Mouse (Mus musculus) forebrain, embryonic 16.5 days (tissue): ENCODE data around the gene Bnc1. TPM values are rescaled to one million over a fixed set of nuclear protein-coding genes. Genes with fewer than 3 reads are reported as not detected.

Experiments used
- ATAC-seq: fragments of 200-750 bp; cut with Nextera tagmentation; 2 replicates; pipeline ENCODE4 v1.8.0; 2017; ENCODE audit warnings: mild to moderate bottlenecking, moderate library complexity
- H3K27ac ChIP-seq: fragments of 300-500 bp; sonication (generic); 2 replicates; pipeline ENCODE4 v1.5.1; 2014; ENCODE audit warnings: low read length, control low read depth
- H3K27me3 ChIP-seq: fragments of 300-500 bp; sonication (generic); replicated peaks from 2 replicates; pipeline ENCODE4 v1.6.1; 2014; ENCODE audit warnings: low read length; ENCODE audit not compliant: control insufficient read depth, insufficient read depth
- H3K36me3 ChIP-seq: fragments of 300-500 bp; sonication (generic); 2 replicates; pipeline ENCODE4 v1.6.1; 2014; ENCODE audit not compliant: control insufficient read depth, insufficient read depth
- H3K4me1 ChIP-seq: fragments of 300-500 bp; sonication (generic); replicated peaks from 2 replicates; pipeline ENCODE4 v1.6.1; 2014; ENCODE audit warnings: low read length; ENCODE audit not compliant: control insufficient read depth, insufficient read depth
- H3K4me2 ChIP-seq: fragments of 300-500 bp; sonication (generic); 2 replicates; pipeline ENCODE4 v1.6.1; 2014; ENCODE audit warnings: mild to moderate bottlenecking, low read length, control low read depth
- H3K4me3 ChIP-seq: fragments of 300-500 bp; sonication (generic); replicated peaks from 2 replicates; pipeline ENCODE4 v1.5.1; 2014; ENCODE audit warnings: mild to moderate bottlenecking, low read length, control low read depth
- H3K9ac ChIP-seq: fragments of 300-500 bp; sonication (generic); replicated peaks from 2 replicates; pipeline ENCODE4 v1.6.1; 2014; ENCODE audit warnings: low read depth, low read length, control low read depth
- H3K9me3 ChIP-seq: fragments of 300-500 bp; sonication (generic); 2 replicates; pipeline ENCODE4 v1.6.1; 2016; ENCODE audit warnings: low read length; ENCODE audit not compliant: control insufficient read depth
- WGBS: fragments of 180-500 bp; shearing (Covaris S2); extraction: QIAGEN DNeasy Blood & Tissue Kit; methylation state at CpG from one replicate; pipeline ENCODE4 v1.1.7; 2014; 5-methylcytosine and 5-hydroxymethylcytosine counted together
- polyA plus RNA-seq: library from polyadenylated mRNA; unstranded; fragments of >200 nt; fragmentation: Nextera tagmentation; extraction: Ambion mirVana; gene quantifications from 2 replicates; pipeline ENCODE4 v1.2.1, GENCODE M21; 2015

Gene Bnc1
- polyA plus RNA-seq, 1 experiment from 2014 or later = 0.09 TPM

DNA sequence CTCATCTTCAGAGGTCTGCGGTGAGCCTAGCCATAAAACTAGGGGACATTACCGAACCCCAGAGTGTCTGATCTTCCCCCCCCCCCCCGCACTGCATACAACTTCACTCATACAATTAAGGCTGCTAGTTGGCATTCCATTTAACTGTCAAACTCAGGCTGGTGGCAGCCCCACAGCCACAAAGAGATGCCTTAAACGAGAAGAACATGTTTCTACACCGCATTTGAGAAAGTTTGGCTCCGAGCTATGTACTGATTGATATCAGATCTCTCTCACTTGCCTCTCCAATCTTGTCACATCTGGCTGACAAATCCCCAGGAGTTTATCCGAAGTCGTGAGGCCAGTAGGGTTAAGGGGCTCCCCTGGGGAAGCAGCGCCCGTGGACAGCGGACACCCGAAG, 976 bp downstream of the Bnc1 start:
- H3K9ac ChIP-seq = no peak overlapping the region
- WGBS = 4% methylated on average over 12 of the region's 12 CpGs
- no peak for ATAC-seq
- H3K4me3 ChIP-seq = no peak overlapping the region
- no peaks in the 10 kb centered on the region for H3K36me3 ChIP-seq
- H3K4me2 ChIP-seq = no peak overlapping the region
- no peaks in the 10 kb centered on the region for H3K9me3 ChIP-seq
- H3K27me3 ChIP-seq = peaks cover 70% of the 10 kb centered on the region
- H3K4me1 ChIP-seq = peaks cover 15% of the 10 kb centered on the region
- no peak overlapping the region for H3K27ac ChIP-seq

DNA sequence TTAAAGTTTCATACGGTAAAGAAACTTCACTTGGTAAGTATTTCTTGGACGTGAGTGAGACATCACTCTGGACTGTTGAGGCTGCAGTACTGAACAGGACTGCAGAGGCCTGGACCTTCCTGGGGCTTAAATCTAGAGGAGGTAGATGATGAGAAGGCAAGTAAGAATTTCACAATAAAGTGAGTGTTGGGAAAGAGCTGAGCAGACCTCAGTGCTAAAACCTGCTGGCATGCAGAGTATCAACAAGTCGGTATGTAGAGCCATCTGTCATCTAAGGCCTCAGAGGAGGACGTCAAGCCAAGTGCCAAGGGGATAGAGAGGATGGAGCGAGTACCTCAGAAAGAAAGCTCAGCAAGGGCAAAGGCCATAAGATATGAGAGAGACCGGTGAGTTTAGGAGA, 8.4 kb downstream of the Bnc1 start:
- no peak overlapping the region for H3K4me2 ChIP-seq
- ATAC-seq = no peak
- WGBS = 87% methylated on average over 6 of the region's 6 CpGs
- no peaks in the 10 kb centered on the region for H3K9me3 ChIP-seq
- H3K4me3 ChIP-seq = no peak overlapping the region
- no peaks in the 10 kb centered on the region for H3K36me3 ChIP-seq
- H3K27me3 ChIP-seq = peaks cover 4% of the 10 kb centered on the region
- no peaks in the 10 kb centered on the region for H3K4me1 ChIP-seq
- H3K27ac ChIP-seq = no peak overlapping the region
- H3K9ac ChIP-seq = no peak overlapping the region

DNA sequence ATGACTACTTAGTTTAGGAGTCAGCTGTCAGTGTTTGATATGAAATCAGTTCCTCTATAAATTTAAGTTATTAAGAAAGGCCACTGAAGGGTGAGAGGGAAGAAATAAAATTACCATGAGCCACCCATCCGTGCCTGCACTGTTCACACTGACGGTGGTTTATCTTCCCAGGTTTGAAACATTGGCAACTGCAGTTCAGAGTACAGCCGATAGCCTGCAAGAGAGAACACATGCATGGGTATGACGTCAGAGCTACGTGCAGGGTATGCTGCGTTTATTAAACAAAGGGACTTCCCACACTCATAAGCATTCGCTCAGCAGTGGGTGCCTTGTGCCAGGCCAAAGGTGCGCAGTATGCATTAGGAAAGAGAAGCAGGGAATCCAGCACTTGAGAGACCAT, 13.8 kb downstream of the Bnc1 start:
- Histone ChIP-seq H3K9ac (no peak overlapping the region), H3K27ac (no peak overlapping the region), H3K9me3 (no peaks in the 10 kb centered on the region), H3K36me3 (no peaks in the 10 kb centered on the region), H3K4me2 (no peak overlapping the region), H3K4me3 (no peak overlapping the region), H3K4me1 (no peaks in the 10 kb centered on the region), H3K27me3 (no peaks in the 10 kb centered on the region)
- ATAC-seq = no peak
- WGBS = 79% methylated on average over 8 of the region's 8 CpGs

DNA sequence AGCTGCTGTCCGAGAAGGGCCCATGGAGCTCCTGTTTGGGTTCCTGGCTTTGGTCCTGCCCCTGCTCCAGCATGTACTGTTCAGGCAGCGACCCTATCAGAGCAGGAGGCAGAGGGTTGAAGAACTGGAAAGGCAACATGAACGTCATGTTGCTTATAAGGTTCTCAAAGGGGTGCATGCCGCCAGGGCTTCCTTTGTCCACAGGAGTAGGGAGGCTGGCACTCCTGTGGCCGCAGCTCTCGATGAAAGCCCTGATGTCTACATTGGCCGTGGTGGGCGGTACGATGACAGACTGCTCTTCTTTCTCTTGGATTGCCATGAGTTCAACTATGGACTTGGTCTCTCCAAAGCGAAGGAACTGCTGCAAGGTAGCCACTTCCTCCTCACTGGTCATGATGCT, 17.5 kb downstream of the Bnc1 start:
- H3K36me3 ChIP-seq = no peaks in the 10 kb centered on the region
- no peaks in the 10 kb centered on the region for H3K9me3 ChIP-seq
- H3K4me2 ChIP-seq = no peak overlapping the region
- no peak overlapping the region for H3K27ac ChIP-seq
- no peak for ATAC-seq
- no peaks in the 10 kb centered on the region for H3K27me3 ChIP-seq
- H3K4me1 ChIP-seq = no peaks in the 10 kb centered on the region
- 87% methylated on average over 10 of the region's 10 CpGs for WGBS
- no peak overlapping the region for H3K4me3 ChIP-seq
- no peak overlapping the region for H3K9ac ChIP-seq

DNA sequence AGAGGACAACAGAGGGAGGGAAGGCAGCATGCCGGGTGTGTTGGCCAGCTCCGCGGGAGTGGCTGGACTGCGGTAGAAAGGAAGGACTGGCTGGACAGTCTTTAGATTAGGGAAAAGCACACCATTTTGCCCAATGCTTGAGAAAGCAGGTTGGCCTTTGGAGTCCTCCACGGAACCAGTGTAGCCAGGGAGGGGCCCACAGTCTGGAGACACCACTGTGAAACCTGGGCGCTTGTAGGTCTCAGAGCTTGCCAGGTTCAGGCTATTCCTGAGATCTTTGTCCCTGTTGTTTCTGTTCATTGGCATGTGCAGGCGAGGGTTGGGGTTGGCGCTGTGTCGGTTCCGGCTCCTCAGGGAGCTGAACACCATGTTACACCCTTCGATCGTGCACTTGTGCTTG, 18.2 kb downstream of the Bnc1 start:
- Histone ChIP-seq H3K36me3 (no peaks in the 10 kb centered on the region), H3K4me2 (no peak overlapping the region), H3K27me3 (no peaks in the 10 kb centered on the region), H3K4me3 (no peak overlapping the region), H3K9me3 (no peaks in the 10 kb centered on the region), H3K9ac (no peak overlapping the region), H3K4me1 (no peaks in the 10 kb centered on the region), H3K27ac (no peak overlapping the region)
- no peak for ATAC-seq
- WGBS = 94% methylated on average over 12 of the region's 12 CpGs

DNA sequence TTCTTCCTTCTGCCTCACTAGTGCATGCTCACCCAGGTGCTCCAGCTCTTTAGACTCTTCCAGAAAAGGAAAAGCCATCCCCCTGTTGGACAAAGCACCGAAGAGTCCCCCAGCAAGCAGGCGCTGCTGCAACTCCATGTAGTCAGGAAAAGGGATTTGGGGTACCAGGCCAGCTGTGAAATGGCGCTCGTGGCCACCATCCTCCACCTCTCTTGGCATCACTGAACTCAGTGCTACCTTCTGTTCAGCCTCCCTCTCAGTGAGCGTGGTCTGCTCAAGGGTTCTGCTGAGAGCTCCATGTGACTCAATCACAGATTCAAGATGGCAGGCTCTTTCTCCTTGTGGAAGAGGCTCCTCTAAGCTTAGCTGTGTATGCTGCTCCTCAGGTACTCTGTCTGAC, 18.8 kb downstream of the Bnc1 start:
- Histone ChIP-seq H3K9me3 (no peaks in the 10 kb centered on the region), H3K4me1 (no peaks in the 10 kb centered on the region)
- 94% methylated on average over 5 of the region's 5 CpGs for WGBS

DNA sequence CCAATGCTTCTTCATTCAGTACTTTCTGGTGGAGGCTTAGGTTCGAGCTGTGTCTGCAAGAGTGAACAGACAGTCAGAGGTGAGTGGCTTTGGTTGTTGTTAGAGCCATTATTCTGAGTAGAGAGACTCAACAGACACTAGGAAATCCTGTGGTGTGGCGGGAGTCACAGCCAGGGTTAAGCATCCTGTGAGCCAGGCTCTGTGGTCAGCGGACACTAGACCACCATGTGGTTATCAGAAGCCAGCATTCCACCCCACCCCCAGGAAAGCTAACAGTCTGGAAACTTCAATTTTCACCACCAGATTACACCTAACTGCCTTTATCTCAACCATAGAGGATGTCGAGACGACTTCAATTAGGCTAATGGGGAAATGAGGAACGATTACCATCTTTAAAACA, 23.1 kb downstream of the Bnc1 start:
- Histone ChIP-seq H3K4me3 (no peak overlapping the region), H3K4me1 (no peaks in the 10 kb centered on the region), H3K27ac (no peak overlapping the region), H3K9ac (no peak overlapping the region), H3K4me2 (no peak overlapping the region), H3K27me3 (no peaks in the 10 kb centered on the region), H3K9me3 (no peaks in the 10 kb centered on the region), H3K36me3 (no peaks in the 10 kb centered on the region)
- 80% methylated on average over 6 of the region's 6 CpGs for WGBS
- ATAC-seq = no peak

More for the DNA sequence above, 18.8 kb downstream of the Bnc1 start:
- no peak overlapping the region for H3K27ac ChIP-seq
- no peak overlapping the region for H3K9ac ChIP-seq
- ATAC-seq = no peak
- H3K27me3 ChIP-seq = no peaks in the 10 kb centered on the region
- no peak overlapping the region for H3K4me3 ChIP-seq
- no peak overlapping the region for H3K4me2 ChIP-seq
- H3K36me3 ChIP-seq = no peaks in the 10 kb centered on the region

DNA sequence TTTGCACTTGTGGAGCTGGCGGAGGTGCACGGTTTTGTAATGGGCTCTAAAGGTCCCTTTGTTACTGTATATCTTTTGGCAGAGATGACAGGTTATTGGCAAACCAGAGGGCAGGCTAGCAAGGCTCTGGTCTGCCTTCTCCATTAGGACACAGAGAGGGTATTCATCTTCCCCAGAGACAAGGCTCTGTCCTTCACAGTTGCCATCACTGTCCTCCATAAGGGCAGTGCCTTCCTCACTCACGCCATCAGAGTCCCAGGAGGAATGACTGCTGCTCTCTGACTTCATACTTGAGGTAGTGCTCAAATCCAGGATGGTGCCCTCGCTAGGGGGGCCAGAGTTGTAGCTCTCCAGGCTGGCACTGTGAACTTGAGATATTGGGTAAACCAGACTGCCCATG, 23.6 kb downstream of the Bnc1 start:
- Histone ChIP-seq H3K4me2 (no peak overlapping the region), H3K27ac (no peak overlapping the region), H3K9me3 (no peaks in the 10 kb centered on the region), H3K27me3 (no peaks in the 10 kb centered on the region), H3K36me3 (no peaks in the 10 kb centered on the region), H3K9ac (no peak overlapping the region), H3K4me3 (no peak overlapping the region), H3K4me1 (no peaks in the 10 kb centered on the region)
- ATAC-seq = no peak
- 77% methylated on average over 4 of the region's 4 CpGs for WGBS

DNA sequence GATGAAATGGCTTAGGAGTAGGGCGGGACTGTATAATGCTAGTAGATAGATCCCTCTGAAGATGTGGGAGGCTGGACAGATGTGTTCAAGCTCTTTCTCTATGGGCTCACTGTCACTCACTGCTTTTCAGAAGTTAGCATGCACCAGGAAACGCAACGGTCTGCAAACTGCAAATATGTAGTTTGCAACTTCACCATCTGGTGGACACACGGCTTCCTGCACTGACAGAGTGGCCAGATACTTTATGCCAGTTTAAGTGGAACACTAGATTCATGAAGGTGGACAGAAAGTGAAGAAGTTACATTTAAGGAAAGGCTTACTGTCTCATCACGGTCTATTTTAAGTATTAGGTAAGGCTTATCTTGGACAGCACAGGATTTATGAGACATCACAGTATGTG, 25.9 kb downstream of the Bnc1 start:
- no peak overlapping the region for H3K4me3 ChIP-seq
- H3K27ac ChIP-seq = no peak overlapping the region
- H3K36me3 ChIP-seq = no peaks in the 10 kb centered on the region
- no peaks in the 10 kb centered on the region for H3K4me1 ChIP-seq
- H3K4me2 ChIP-seq = no peak overlapping the region
- no peaks in the 10 kb centered on the region for H3K27me3 ChIP-seq
- 89% methylated on average over 5 of the region's 5 CpGs for WGBS
- ATAC-seq = no peak
- no peaks in the 10 kb centered on the region for H3K9me3 ChIP-seq
- no peak overlapping the region for H3K9ac ChIP-seq

DNA sequence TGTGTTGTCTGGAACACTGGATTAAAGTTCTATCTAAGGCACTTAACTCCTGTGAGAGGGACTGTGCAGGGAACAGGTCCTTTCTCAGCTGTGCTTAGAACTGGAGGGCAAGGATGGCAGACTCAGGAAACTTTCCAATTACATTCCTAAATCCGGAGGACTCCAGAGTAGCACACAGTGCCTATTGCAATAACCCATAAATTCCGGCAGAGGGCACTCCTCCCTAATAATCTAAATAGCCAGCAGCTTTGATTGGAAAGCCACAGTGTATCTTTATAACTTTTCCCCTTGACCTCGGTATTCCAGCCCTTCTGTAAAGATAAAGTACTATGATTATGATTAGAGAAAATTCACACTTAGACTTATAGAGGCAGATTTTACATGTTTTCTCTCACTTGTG, 32.4 kb downstream of the Bnc1 start:
- H3K27me3 ChIP-seq = no peaks in the 10 kb centered on the region; the same call in 1 of the 2 replicates
- peak; percentile 54 for ATAC-seq
- H3K4me2 ChIP-seq = no peak overlapping the region
- no peaks in the 10 kb centered on the region for H3K9me3 ChIP-seq
- no peaks in the 10 kb centered on the region for H3K36me3 ChIP-seq
- no peak overlapping the region for H3K9ac ChIP-seq
- 2% methylated on average over 3 of the region's 3 CpGs for WGBS
- no peak overlapping the region for H3K27ac ChIP-seq
- H3K4me3 ChIP-seq = no peak overlapping the region
- H3K4me1 ChIP-seq = no peaks in the 10 kb centered on the region
